Mouse (Mus musculus) Muller cell, postnatal 12 days (primary cell): ENCODE results near the gene Stx4a.
"Not testable (repeated sequence)": the region's sequence is repeated elsewhere in the genome, so short reads cannot be mapped to it uniquely, and the experiment has no call there.

Experiments used
- DNase-seq: peaks from one replicate; pipeline ENCODE4 v3.0.0-alpha.2; 2015; ENCODE audit errors: inconsistent ontology term

The Stx4a gene

GRCm38 (mm10) chr7:127824176-127824871 lies at the start of gene Stx4a, which contains the start of gene Stx1b:
Gene Stx4a (plus strand): TSS chr7:127824294.
Gene Stx1b (minus strand): TSS chr7:127824549.
- DNase-seq, result peak; percentile 79

GRCm38 (mm10) chr7:127775837-127776236 lies 48.3 kb upstream of the Stx4a start:
- DNase-seq, result not testable (repeated sequence)

- peak; percentile 95 for DNase-seq
Observed at GRCm38 (mm10) chr7:127776426-127776825, 47.7 kb upstream of the Stx4a start, which contains the start of gene Setd1a. Gene Setd1a (plus strand): TSS chr7:127776670.

- peak; percentile 99 for DNase-seq
Observed at GRCm38 (mm10) chr7:127776878-127777473, 47.1 kb upstream of the Stx4a start.

- peak; percentile 85 for DNase-seq
Observed at GRCm38 (mm10) chr7:127777474-127778266, 46.4 kb upstream of the Stx4a start.

- DNase-seq, result no peak
Observed at GRCm38 (mm10) chr7:127778350-127778749, 45.7 kb upstream of the Stx4a start.

- DNase-seq, result no peak
Observed at GRCm38 (mm10) chr7:127785308-127785707, 38.8 kb upstream of the Stx4a start, which contains the start of gene Gm49388. Gene Gm49388 (plus strand): TSS chr7:127785608.

- DNase-seq, result no peak
Observed at GRCm38 (mm10) chr7:127797076-127797845, 26.8 kb upstream of the Stx4a start.

GRCm38 (mm10) chr7:127798591-127798990 lies 25.5 kb upstream of the Stx4a start:
- DNase-seq, result no peak

- no peak for DNase-seq
Observed at GRCm38 (mm10) chr7:127799211-127799610, 24.9 kb upstream of the Stx4a start.

- DNase-seq, result no peak
Observed at GRCm38 (mm10) chr7:127799738-127800137, 24.4 kb upstream of the Stx4a start.

GRCm38 (mm10) chr7:127800435-127801009 lies 23.6 kb upstream of the Stx4a start, which contains the start of gene Hsd3b7:
Gene Hsd3b7 (plus strand): TSS chr7:127800604.
- peak; percentile 94 for DNase-seq

GRCm38 (mm10) chr7:127801010-127801621 lies 23.0 kb upstream of the Stx4a start:
- DNase-seq, result peak; percentile 60

- DNase-seq, result no peak
Observed at GRCm38 (mm10) chr7:127802313-127802712, 21.8 kb upstream of the Stx4a start.

- no peak for DNase-seq
Observed at GRCm38 (mm10) chr7:127808821-127809220, 15.3 kb upstream of the Stx4a start.

GRCm38 (mm10) chr7:127809846-127810245 lies 14.2 kb upstream of the Stx4a start:
- DNase-seq, result no peak

GRCm38 (mm10) chr7:127810650-127811049 lies 13.4 kb upstream of the Stx4a start:
- DNase-seq, result no peak

- DNase-seq, result no peak
Observed at GRCm38 (mm10) chr7:127811240-127811639, 12.9 kb upstream of the Stx4a start.

GRCm38 (mm10) chr7:127812292-127812691 lies 11.8 kb upstream of the Stx4a start:
- DNase-seq, result no peak

- DNase-seq, result no peak
Observed at GRCm38 (mm10) chr7:127813821-127814220, 10.3 kb upstream of the Stx4a start.
